8 mouse cellular contexts compared by ENCODE assay signal in genomic region chr6:120187587-120188176, GRCm38 (mm10).
DNase-seq lines count a peak whose midpoint lies in the region; ATAC-seq lines count a peak whose summit lies in the region.

No protein-coding gene starts in this region.

- DNase-seq in gastrocnemius, postnatal 25 days = peak; percentile 37
- DNase-seq in gastrocnemius, adult 8-10 months (ENCODE audit: low spot score in 2 of 2) = no peak
- peak; percentile 71 for DNase-seq in WW6 (ENCODE audit: low read depth, low spot score)
- peak; percentile 83 for DNase-seq in thymus, postnatal 25 days
- no peak for DNase-seq in left cerebral cortex, adult 8-10 months (ENCODE audit: low spot score in 2 of 2)

- H3K36me3 ChIP-seq in heart, embryonic 11.5 days (ENCODE audit: control insufficient read depth, insufficient read depth, low read length) = no peaks in the 10 kb centered on the region
- H3K36me3 ChIP-seq in limb, embryonic 12.5 days = no peaks in the 10 kb centered on the region
- no peaks in the 10 kb centered on the region for H3K36me3 ChIP-seq in midbrain, embryonic 16.5 days (ENCODE audit: control insufficient read depth, insufficient read depth, low read length)

- H3K4me3 ChIP-seq in heart, embryonic 11.5 days (ENCODE audit: low read depth, low read length) = no peak overlapping the region
- H3K4me3 ChIP-seq in limb, embryonic 12.5 days (replicated peaks) = peak overlapping the region; percentile 19; the same call in 1 of the 2 replicates
- H3K4me3 ChIP-seq in midbrain, embryonic 16.5 days (ENCODE audit: low read depth, low read length) = no peak overlapping the region

- ATAC-seq in heart, embryonic 11.5 days (replicated peaks; ENCODE audit: insufficient number of reproducible peaks, low FRiP score, low TSS enrichment) = no peak
- ATAC-seq in limb, embryonic 12.5 days (ENCODE audit: insufficient number of reproducible peaks, insufficient read depth, low FRiP score, low TSS enrichment, low read depth) = no peak
- no peak for ATAC-seq in midbrain, embryonic 16.5 days

- 17% methylated on average over 18 of the region's 18 CpGs for WGBS in heart, embryonic 11.5 days (ENCODE audit: insufficient replicate concordance)
- WGBS in limb, embryonic 12.5 days = 6% methylated on average over 18 of the region's 18 CpGs
- WGBS in midbrain, embryonic 16.5 days = 17% methylated on average over 18 of the region's 18 CpGs

- no peaks in the 10 kb centered on the region for H3K9me3 ChIP-seq in heart, embryonic 11.5 days (replicated peaks; ENCODE audit: control insufficient read depth, low read length)
- H3K9me3 ChIP-seq in limb, embryonic 12.5 days = no peaks in the 10 kb centered on the region
- no peaks in the 10 kb centered on the region for H3K9me3 ChIP-seq in midbrain, embryonic 16.5 days (replicated peaks; ENCODE audit: control insufficient read depth, low read length, poor library complexity, severe bottlenecking)

- H3K27me3 ChIP-seq in heart, embryonic 11.5 days (ENCODE audit: control insufficient read depth, insufficient read depth, low read length) = no peaks in the 10 kb centered on the region
- no peaks in the 10 kb centered on the region for H3K27me3 ChIP-seq in limb, embryonic 12.5 days
- H3K27me3 ChIP-seq in midbrain, embryonic 16.5 days (ENCODE audit: control insufficient read depth, insufficient read depth, low read depth, low read length) = no peaks in the 10 kb centered on the region; the same call in 1 of the 2 replicates

- H3K4me1 ChIP-seq in heart, embryonic 11.5 days (ENCODE audit: control insufficient read depth, insufficient read depth, low read length) = peaks cover 51% of the 10 kb centered on the region
- peaks cover 22% of the 10 kb centered on the region for H3K4me1 ChIP-seq in limb, embryonic 12.5 days (replicated peaks)
- 0 out of 2 replicates have a peak, but pooled peaks cover 3% of the 10 kb centered on the region for H3K4me1 ChIP-seq in midbrain, embryonic 16.5 days (ENCODE audit: control insufficient read depth, insufficient read depth, low read length)

- H3K4me2 ChIP-seq in heart, embryonic 11.5 days = peak overlapping the region; percentile 51
- H3K4me2 ChIP-seq in limb, embryonic 12.5 days = peak overlapping the region; percentile 51
- peak overlapping the region; percentile 18 for H3K4me2 ChIP-seq in midbrain, embryonic 16.5 days (ENCODE audit: low read length)

- peak overlapping the region; percentile 47; the same call in 1 of the 2 replicates for H3K9ac ChIP-seq in heart, embryonic 11.5 days (ENCODE audit: low read depth, low read length)
- H3K9ac ChIP-seq in limb, embryonic 12.5 days (replicated peaks) = 0 out of 2 replicates have a peak overlapping the region, but pooled peaks have one; percentile 18
- H3K9ac ChIP-seq in midbrain, embryonic 16.5 days (ENCODE audit: low read depth, low read length) = no peak overlapping the region

- H3K27ac ChIP-seq in heart, embryonic 11.5 days (ENCODE audit: low read depth, low read length) = no peak overlapping the region
- peak overlapping the region; percentile 59; the same call in 1 of the 2 replicates for H3K27ac ChIP-seq in limb, embryonic 12.5 days
- no peak overlapping the region for H3K27ac ChIP-seq in midbrain, embryonic 16.5 days (ENCODE audit: low read length)

Comparison
In these comparisons a context has a peak if more than half of its experiments do, and no peak if none do; other contexts are left out.
1. DNase-seq: peak in gastrocnemius, postnatal 25 days (single experiment), WW6 (single experiment) and thymus, postnatal 25 days (single experiment); none in gastrocnemius, adult 8-10 months (0 of 2) and left cerebral cortex, adult 8-10 months (0 of 2).
2. Peak in every context shown above with its lines, with median percentiles within 50 percentile points of each other: H3K4me2 ChIP-seq.